Mouse (Mus musculus) kidney, embryonic 14.5 days (tissue): ENCODE results near the gene Snx5. TPM values are rescaled to one million over a fixed set of nuclear protein-coding genes. Genes with fewer than 3 reads are reported as not detected.

Experiments
- ATAC-seq: fragments of 200-750 bp; cut with Nextera tagmentation; 2 replicates; pipeline ENCODE4 v1.8.0; 2017; ENCODE audit warnings: moderate number of reproducible peaks, mild to moderate bottlenecking, moderate TSS enrichment, moderate library complexity; ENCODE audit not compliant: low FRiP score, low TSS enrichment
- H3K27ac ChIP-seq: fragments of 300-500 bp; sonication (generic); 2 replicates; pipeline ENCODE4 v1.5.1; 2014; ENCODE audit warnings: low read depth, mild to moderate bottlenecking, low read length, moderate library complexity, mixed read lengths
- H3K27me3 ChIP-seq: fragments of 300-500 bp; sonication (generic); 2 replicates; pipeline ENCODE4 v1.6.1; 2014; ENCODE audit warnings: mild to moderate bottlenecking, low read length; ENCODE audit not compliant: control insufficient read depth, insufficient read depth
- H3K36me3 ChIP-seq: fragments of 300-500 bp; sonication (generic); 2 replicates; pipeline ENCODE4 v1.6.1; 2014; ENCODE audit warnings: low read length, mixed read lengths; ENCODE audit not compliant: control insufficient read depth, insufficient read depth
- H3K4me1 ChIP-seq: fragments of 300-500 bp; sonication (generic); 2 replicates; pipeline ENCODE4 v1.6.1; 2014; ENCODE audit warnings: low read length, mixed read lengths; ENCODE audit not compliant: control insufficient read depth, insufficient read depth
- H3K4me2 ChIP-seq: fragments of 300-500 bp; sonication (generic); replicated peaks from 2 replicates; pipeline ENCODE4 v1.6.1; 2014; ENCODE audit warnings: low read depth, mild to moderate bottlenecking, low read length
- H3K4me3 ChIP-seq: fragments of 300-500 bp; sonication (generic); 2 replicates; pipeline ENCODE4 v1.5.1; 2014; ENCODE audit warnings: mild to moderate bottlenecking, low read length
- H3K9ac ChIP-seq: fragments of 300-500 bp; sonication (generic); 2 replicates; pipeline ENCODE4 v1.6.1; 2014; ENCODE audit warnings: low read depth, mild to moderate bottlenecking, low read length, moderate library complexity
- H3K9me3 ChIP-seq: fragments of 300-500 bp; sonication (generic); 2 replicates; pipeline ENCODE4 v1.6.1; 2016; ENCODE audit warnings: low read length; ENCODE audit not compliant: control insufficient read depth
- WGBS: fragments of 180-500 bp; shearing (Covaris S2); extraction: QIAGEN DNeasy Blood & Tissue Kit; methylation state at CpG from one replicate; pipeline ENCODE4 v1.1.7; 2014; 5-methylcytosine and 5-hydroxymethylcytosine counted together
- polyA plus RNA-seq: library from polyadenylated mRNA; unstranded; fragments of >200 nt; fragmentation: Nextera tagmentation; extraction: Ambion mirVana; gene quantifications from 2 replicates; pipeline ENCODE4 v1.2.1, GENCODE M21; 2014

The Snx5 gene
- polyA plus RNA-seq, 1 experiment from 2014 or later: 155 TPM

DNA sequence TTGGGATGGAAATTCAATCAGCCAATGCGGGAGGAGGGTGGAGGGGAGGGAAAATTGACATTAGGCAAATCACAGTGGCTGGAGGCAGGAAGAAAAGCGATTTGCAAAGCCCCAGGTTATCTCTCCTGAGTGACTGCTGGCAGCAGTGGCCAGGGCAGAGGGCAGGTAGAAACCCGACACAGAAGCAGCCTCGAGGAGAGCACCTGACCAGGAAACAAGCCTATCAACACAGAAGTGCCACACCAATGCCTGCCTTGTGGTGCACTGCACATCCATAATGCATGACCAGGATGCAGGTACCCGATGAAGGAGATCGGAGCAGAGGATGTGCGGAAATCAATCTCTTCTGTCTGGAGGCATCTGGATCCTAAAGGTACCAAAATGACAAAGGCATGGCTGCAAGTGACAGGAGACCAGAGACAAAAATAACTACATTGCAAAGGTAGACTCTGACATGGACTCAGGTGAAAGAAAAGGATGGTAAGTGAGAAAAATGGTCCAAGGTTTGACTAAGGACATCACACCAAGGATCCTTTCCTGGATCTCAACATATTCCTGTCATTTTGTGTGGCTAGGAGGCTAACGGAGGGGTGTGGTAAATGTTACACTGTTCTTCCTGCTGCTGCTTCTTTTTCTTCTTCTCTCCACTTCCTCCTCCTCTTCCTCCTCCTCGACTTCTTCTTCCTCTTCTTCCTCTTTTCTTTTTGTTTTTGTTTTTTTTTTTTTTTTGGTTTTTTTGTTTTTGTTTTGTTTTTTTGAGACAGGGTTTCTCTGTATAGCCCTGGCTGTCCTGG is 33.7 kb downstream of the Snx5 start:
- no peaks in the 10 kb centered on the region for H3K9me3 ChIP-seq
- 0 out of 2 replicates have a peak, but pooled peaks cover 4% of the 10 kb centered on the region for H3K4me1 ChIP-seq
- WGBS: 48% methylated on average over 9 of the region's 9 CpGs
- no peaks in the 10 kb centered on the region for H3K27me3 ChIP-seq
- no peak overlapping the region for H3K27ac ChIP-seq
- no peak overlapping the region for H3K9ac ChIP-seq
- no peak overlapping the region for H3K4me3 ChIP-seq
- H3K36me3 ChIP-seq: no peaks in the 10 kb centered on the region
- no peak for ATAC-seq
- H3K4me2 ChIP-seq: no peak overlapping the region

DNA sequence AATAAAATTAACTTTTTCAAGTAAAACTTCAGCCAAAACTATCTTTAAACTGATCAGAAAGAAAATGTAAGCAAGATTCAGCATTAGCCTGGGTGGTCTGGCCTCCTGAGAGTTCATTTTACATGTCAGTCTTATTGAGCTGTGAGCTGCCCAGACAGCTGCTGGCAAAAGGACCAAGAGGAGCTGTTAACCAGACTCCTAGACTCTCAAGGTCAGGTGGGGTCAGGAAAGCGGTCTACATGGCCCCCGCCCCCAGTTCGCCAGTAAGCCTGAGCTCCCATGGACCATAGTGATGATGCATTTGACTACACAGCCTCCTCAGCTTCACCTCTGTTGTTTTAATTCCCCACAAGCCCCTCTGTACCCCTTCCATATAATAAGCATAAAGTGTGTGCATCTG is 34.9 kb downstream of the Snx5 start:
- no peak overlapping the region for H3K4me2 ChIP-seq
- no peak overlapping the region for H3K27ac ChIP-seq
- H3K27me3 ChIP-seq: no peaks in the 10 kb centered on the region
- WGBS: 24% methylated on average over 3 of the region's 3 CpGs
- H3K4me3 ChIP-seq: no peak overlapping the region
- H3K4me1 ChIP-seq: 0 out of 2 replicates have a peak, but pooled peaks cover 4% of the 10 kb centered on the region
- peak; percentile 44; the same call in 1 of the 2 replicates for ATAC-seq
- H3K9me3 ChIP-seq: no peaks in the 10 kb centered on the region
- no peaks in the 10 kb centered on the region for H3K36me3 ChIP-seq
- H3K9ac ChIP-seq: no peak overlapping the region

- H3K36me3 ChIP-seq: no peaks in the 10 kb centered on the region
- ATAC-seq: no peak
- no peaks in the 10 kb centered on the region for H3K9me3 ChIP-seq
- no peak overlapping the region for H3K4me2 ChIP-seq
- 62% methylated on average over 3 of the region's 3 CpGs for WGBS
- H3K27ac ChIP-seq: no peak overlapping the region
- H3K9ac ChIP-seq: no peak overlapping the region
- no peaks in the 10 kb centered on the region for H3K27me3 ChIP-seq
- 0 out of 2 replicates have a peak, but pooled peaks cover 4% of the 10 kb centered on the region for H3K4me1 ChIP-seq
- no peak overlapping the region for H3K4me3 ChIP-seq
Measured at GRCm38 (mm10) chr2:144233534-144233933, 37.2 kb downstream of the Snx5 start.

GRCm38 (mm10) chr2:144231115-144231514 is 39.6 kb downstream of the Snx5 start:
- Histone ChIP-seq H3K36me3 (no peaks in the 10 kb centered on the region), H3K27ac (no peak overlapping the region), H3K9me3 (peaks cover 4% of the 10 kb centered on the region), H3K4me3 (no peak overlapping the region), H3K27me3 (no peaks in the 10 kb centered on the region), H3K4me2 (no peak overlapping the region), H3K9ac (no peak overlapping the region), H3K4me1 (0 out of 2 replicates have a peak, but pooled peaks cover 4% of the 10 kb centered on the region)
- WGBS: 52% methylated on average over 5 of the region's 5 CpGs
- no peak for ATAC-seq

DNA sequence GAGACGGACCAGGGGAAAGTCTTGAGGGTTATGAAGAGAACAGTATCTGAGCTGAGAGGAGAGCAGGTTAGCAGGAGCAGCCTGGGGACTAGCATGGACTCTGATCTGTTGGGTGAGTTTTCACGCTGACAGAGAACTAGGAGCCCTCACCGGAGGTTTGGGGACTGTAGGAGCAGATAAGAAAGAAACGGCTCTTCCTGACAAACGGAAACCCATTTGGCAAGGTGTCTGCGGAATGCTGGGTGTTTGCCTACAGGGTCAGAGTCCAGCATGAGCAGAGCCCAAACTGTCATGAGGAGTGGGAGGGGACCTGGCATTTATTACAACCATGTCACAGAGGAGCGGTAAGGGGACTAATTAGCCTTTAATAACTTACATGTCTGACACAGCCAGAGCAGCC is 40.2 kb downstream of the Snx5 start:
- Histone ChIP-seq H3K4me3 (no peak overlapping the region), H3K36me3 (no peaks in the 10 kb centered on the region), H3K4me1 (no peaks in the 10 kb centered on the region), H3K27ac (no peak overlapping the region), H3K9ac (no peak overlapping the region), H3K4me2 (no peak overlapping the region), H3K9me3 (peaks cover 4% of the 10 kb centered on the region), H3K27me3 (no peaks in the 10 kb centered on the region)
- no peak for ATAC-seq
- 31% methylated on average over 7 of the region's 7 CpGs for WGBS

DNA sequence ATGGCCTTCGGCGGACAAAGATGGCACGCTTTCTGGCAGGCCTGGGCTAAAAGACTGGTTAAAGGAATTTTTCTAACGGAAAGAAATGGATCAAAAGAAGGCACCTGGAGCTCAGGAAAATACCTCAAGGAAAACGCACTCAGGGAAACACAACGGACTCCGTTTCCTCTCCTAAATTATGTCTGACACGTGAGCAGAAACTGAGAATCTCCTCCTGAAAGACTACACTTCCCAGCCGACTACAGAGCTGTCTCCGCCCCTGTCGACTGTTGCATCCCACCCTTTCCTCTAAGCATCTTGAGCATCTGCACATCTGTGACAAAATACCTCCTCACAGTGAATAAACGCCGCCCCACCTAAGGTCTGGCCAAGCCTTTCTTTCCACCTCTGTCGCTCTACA is 41.1 kb downstream of the Snx5 start:
- H3K4me3 ChIP-seq: no peak overlapping the region
- peaks cover 4% of the 10 kb centered on the region for H3K9me3 ChIP-seq
- WGBS: 65% methylated on average over 14 of the region's 14 CpGs
- H3K27ac ChIP-seq: no peak overlapping the region
- no peak overlapping the region for H3K4me2 ChIP-seq
- no peak overlapping the region for H3K9ac ChIP-seq
- no peaks in the 10 kb centered on the region for H3K36me3 ChIP-seq
- H3K4me1 ChIP-seq: no peaks in the 10 kb centered on the region
- no peaks in the 10 kb centered on the region for H3K27me3 ChIP-seq
- no peak for ATAC-seq

GRCm38 (mm10) chr2:144228521-144229346 is 42.0 kb downstream of the Snx5 start:
- H3K9me3 ChIP-seq: peaks cover 4% of the 10 kb centered on the region
- H3K4me3 ChIP-seq: no peak overlapping the region
- no peak overlapping the region for H3K9ac ChIP-seq
- 62% methylated on average over 12 of the region's 12 CpGs for WGBS
- no peaks in the 10 kb centered on the region for H3K4me1 ChIP-seq
- no peaks in the 10 kb centered on the region for H3K36me3 ChIP-seq
- H3K27ac ChIP-seq: no peak overlapping the region
- no peaks in the 10 kb centered on the region for H3K27me3 ChIP-seq
- no peak overlapping the region for H3K4me2 ChIP-seq
- ATAC-seq: no peak

DNA sequence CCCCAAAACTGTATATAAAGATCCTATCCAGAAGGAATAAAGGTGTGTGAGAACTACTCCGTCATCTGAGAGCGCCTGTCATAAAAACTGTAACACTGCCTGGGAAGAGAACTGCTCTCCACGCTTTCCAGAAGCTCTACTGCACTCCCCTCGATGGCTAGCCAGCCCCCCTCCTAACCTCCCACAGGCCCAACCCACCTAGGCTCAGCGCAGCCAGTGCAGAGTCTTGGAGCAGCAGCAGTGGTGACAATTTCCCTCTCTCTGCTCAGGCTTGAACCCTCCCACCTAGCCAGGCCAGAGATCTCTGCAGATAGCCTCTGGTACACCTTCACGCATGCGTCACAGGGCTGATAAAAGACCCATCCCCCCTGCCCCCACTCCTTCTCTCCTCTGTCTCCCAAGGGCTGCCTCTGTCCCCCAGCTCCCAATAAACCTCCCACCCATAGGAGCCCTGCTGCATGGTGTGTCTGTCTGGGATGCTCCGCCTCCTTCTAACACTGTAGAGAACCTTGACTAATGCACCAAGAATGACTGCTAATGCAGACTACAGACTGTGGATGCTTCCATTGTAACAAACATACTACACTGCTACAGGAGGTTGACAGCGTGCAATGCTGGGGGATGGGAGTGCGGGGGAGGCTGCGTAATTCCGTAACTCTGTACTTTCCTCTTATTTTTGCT is 43.7 kb downstream of the Snx5 start:
- no peak for ATAC-seq
- Histone ChIP-seq H3K36me3 (no peaks in the 10 kb centered on the region), H3K9me3 (peaks cover 4% of the 10 kb centered on the region), H3K9ac (no peak overlapping the region), H3K4me2 (no peak overlapping the region), H3K27me3 (no peaks in the 10 kb centered on the region), H3K4me3 (no peak overlapping the region), H3K27ac (no peak overlapping the region), H3K4me1 (no peaks in the 10 kb centered on the region)
- WGBS: 77% methylated on average over 12 of the region's 12 CpGs
